Mouse (Mus musculus) intestine, postnatal 0 days (tissue): Measurements from ENCODE around the gene Plpp3. TPM values are rescaled to one million over a fixed set of nuclear protein-coding genes. Genes with fewer than 3 reads are reported as not detected.
A peak's percentile ranks its signal among the peaks of the same experiment; 100 is the strongest.

ENCODE experiments used
- ATAC-seq: fragments of 200-750 bp; cut with Nextera tagmentation; 2 replicates; pipeline ENCODE4 v1.8.0; 2017; ENCODE audit warnings: mild to moderate bottlenecking, moderate TSS enrichment, moderate library complexity
- H3K27ac ChIP-seq: fragments of 300-500 bp; sonication (generic); 2 replicates; pipeline ENCODE4 v1.5.1; 2014; ENCODE audit warnings: mild to moderate bottlenecking, low read depth, low read length, moderate library complexity
- H3K27me3 ChIP-seq: fragments of 300-500 bp; sonication (generic); replicated peaks from 2 replicates; pipeline ENCODE4 v1.6.1; 2014; ENCODE audit warnings: low read length, mixed read lengths; ENCODE audit not compliant: control insufficient read depth, insufficient read depth
- H3K36me3 ChIP-seq: fragments of 300-500 bp; sonication (generic); 2 replicates; pipeline ENCODE4 v1.6.1; 2014; ENCODE audit warnings: mild to moderate bottlenecking, moderate library complexity; ENCODE audit not compliant: control insufficient read depth, insufficient read depth
- H3K4me1 ChIP-seq: fragments of 300-500 bp; sonication (generic); replicated peaks from 2 replicates; pipeline ENCODE4 v1.6.1; 2014; ENCODE audit warnings: antibody characterized with exemption, low read length, mixed read lengths; ENCODE audit not compliant: control insufficient read depth, insufficient read depth
- H3K4me2 ChIP-seq: fragments of 300-500 bp; sonication (generic); replicated peaks from 2 replicates; pipeline ENCODE4 v1.6.1; 2014; ENCODE audit warnings: low read depth, mild to moderate bottlenecking, moderate library complexity
- H3K4me3 ChIP-seq: fragments of 300-500 bp; sonication (generic); 2 replicates; pipeline ENCODE4 v1.5.1; 2014; ENCODE audit warnings: low read depth, low read length
- H3K9ac ChIP-seq: fragments of 300-500 bp; sonication (generic); 2 replicates; pipeline ENCODE4 v1.6.1; 2014; ENCODE audit warnings: mild to moderate bottlenecking, low read depth, low read length
- H3K9me3 ChIP-seq: fragments of 300-500 bp; sonication (generic); 2 replicates; pipeline ENCODE4 v1.6.1; 2016; ENCODE audit warnings: mixed run types; ENCODE audit not compliant: control insufficient read depth
- CTCF ChIP-seq: sonication (generic); IDR thresholded peaks from 2 replicates; pipeline ENCODE4 v1.5.1; 2016; ENCODE audit warnings: low read depth, mild to moderate bottlenecking, control low read depth, antibody characterized with exemption, moderate library complexity
- whole genome bisulfite sequencing: fragments of 180-500 bp; shearing (Covaris S2); extraction: QIAGEN DNeasy Blood & Tissue Kit; methylation state at CpG from one replicate; pipeline ENCODE4 v1.1.7; 2014; 5-methylcytosine and 5-hydroxymethylcytosine counted together
- polyA plus RNA-seq: library from polyadenylated mRNA; unstranded; fragments of >200 nt; fragmentation: Nextera tagmentation; extraction: Ambion mirVana; gene quantifications from 2 replicates; pipeline ENCODE4 v1.2.1, GENCODE M21; 2015

The Plpp3 gene
- polyA plus RNA-seq, 1 experiment from 2014 or later, result 84.1 TPM

GRCm38 (mm10) chr4:105215726-105216410 lies 58.7 kb downstream of the Plpp3 start:
- no peak for TF ChIP-seq CTCF
- Histone ChIP-seq H3K9me3 (no peaks in the 10 kb centered on the region), H3K4me3 (no peak overlapping the region), H3K27ac (no peak overlapping the region), H3K4me1 (peaks cover 5% of the 10 kb centered on the region), H3K9ac (no peak overlapping the region), H3K36me3 (peaks cover 58% of the 10 kb centered on the region; the same call in 1 of the 2 replicates), H3K4me2 (no peak overlapping the region), H3K27me3 (no peaks in the 10 kb centered on the region)
- 76% methylated on average over 12 of the region's 12 CpGs for WGBS
- ATAC-seq, result no peak

- H3K27me3 ChIP-seq, result no peaks in the 10 kb centered on the region
- peaks cover 57% of the 10 kb centered on the region for H3K36me3 ChIP-seq
- H3K27ac ChIP-seq, result no peak overlapping the region
- no peak overlapping the region for H3K9ac ChIP-seq
- no peak for TF ChIP-seq CTCF
- no peak for ATAC-seq
- no peak overlapping the region for H3K4me3 ChIP-seq
- no peaks in the 10 kb centered on the region for H3K9me3 ChIP-seq
- no peak overlapping the region for H3K4me2 ChIP-seq
- 77% methylated on average over 10 of the region's 10 CpGs for WGBS
- H3K4me1 ChIP-seq, result peaks cover 5% of the 10 kb centered on the region
Observed at GRCm38 (mm10) chr4:105218202-105218601, 61.1 kb downstream of the Plpp3 start.

- H3K9ac ChIP-seq, result no peak overlapping the region
- H3K4me3 ChIP-seq, result no peak overlapping the region
- no peak overlapping the region for H3K4me2 ChIP-seq
- no peaks in the 10 kb centered on the region for H3K27me3 ChIP-seq
- WGBS, result 93% methylated on average over 13 of the region's 13 CpGs
- TF ChIP-seq CTCF, result no peak
- H3K9me3 ChIP-seq, result no peaks in the 10 kb centered on the region
- peaks cover 59% of the 10 kb centered on the region for H3K36me3 ChIP-seq
- ATAC-seq, result no peak
- H3K27ac ChIP-seq, result no peak overlapping the region
- peaks cover 3% of the 10 kb centered on the region for H3K4me1 ChIP-seq
Observed at GRCm38 (mm10) chr4:105219316-105219715, 62.2 kb downstream of the Plpp3 start.

GRCm38 (mm10) chr4:105220849-105221248 lies 63.7 kb downstream of the Plpp3 start:
- Histone ChIP-seq H3K9me3 (no peaks in the 10 kb centered on the region), H3K4me1 (no peaks in the 10 kb centered on the region; the same call in 1 of the 2 replicates), H3K27ac (no peak overlapping the region; the same call in 1 of the 2 replicates), H3K36me3 (peaks cover 68% of the 10 kb centered on the region), H3K27me3 (no peaks in the 10 kb centered on the region), H3K4me3 (no peak overlapping the region), H3K4me2 (no peak overlapping the region), H3K9ac (no peak overlapping the region)
- TF ChIP-seq CTCF, result no peak
- 85% methylated on average over 3 of the region's 3 CpGs for WGBS
- ATAC-seq, result peak; percentile 38; the same call in 1 of the 2 replicates

- Histone ChIP-seq H3K36me3 (peaks cover 73% of the 10 kb centered on the region), H3K27me3 (no peaks in the 10 kb centered on the region), H3K4me2 (no peak overlapping the region), H3K4me1 (no peaks in the 10 kb centered on the region; the same call in 1 of the 2 replicates), H3K9ac (no peak overlapping the region), H3K4me3 (no peak overlapping the region), H3K27ac (no peak overlapping the region; the same call in 1 of the 2 replicates), H3K9me3 (no peaks in the 10 kb centered on the region)
- WGBS, result 80% methylated on average over 11 of the region's 11 CpGs
- no peak for ATAC-seq
- no peak for TF ChIP-seq CTCF
Observed at GRCm38 (mm10) chr4:105221256-105221840, 64.2 kb downstream of the Plpp3 start.

- TF ChIP-seq CTCF, result no peak
- Histone ChIP-seq H3K9ac (no peak overlapping the region), H3K4me2 (no peak overlapping the region), H3K27me3 (no peaks in the 10 kb centered on the region), H3K36me3 (peaks cover 87% of the 10 kb centered on the region), H3K9me3 (no peaks in the 10 kb centered on the region), H3K4me3 (no peak overlapping the region), H3K4me1 (no peaks in the 10 kb centered on the region; the same call in 1 of the 2 replicates), H3K27ac (peak overlapping the region; percentile 28)
- ATAC-seq, result no peak
- 57% methylated on average over 5 of the region's 5 CpGs for WGBS
Observed at GRCm38 (mm10) chr4:105223101-105223924, 66.2 kb downstream of the Plpp3 start.
